In the genomic region with DNA sequence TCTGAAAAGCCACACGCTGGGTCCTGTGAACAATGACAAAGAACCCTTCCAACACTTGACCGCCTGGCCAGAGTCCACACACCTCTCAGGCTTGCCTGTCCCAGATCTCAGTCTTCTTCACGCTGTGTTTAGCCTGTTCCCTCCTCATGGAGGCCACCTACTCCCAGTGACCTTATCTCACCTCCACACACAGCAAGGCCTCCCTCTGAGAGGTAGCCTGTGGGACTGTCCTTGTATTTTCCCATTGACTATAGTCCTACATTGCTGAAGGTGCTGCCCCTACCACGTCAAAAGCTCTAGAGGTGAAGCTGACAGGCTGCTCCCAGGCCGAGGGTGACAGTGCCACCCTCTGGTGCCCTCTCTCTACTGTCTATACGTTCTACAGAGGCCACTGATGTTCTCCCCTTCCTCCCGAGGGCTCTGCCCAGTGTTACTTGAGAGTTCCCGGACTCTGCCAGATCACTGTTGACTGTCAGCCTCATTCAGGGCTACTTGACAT, we compare ENCODE assay signal across 13 mouse cellular contexts. TPM values are rescaled to one million over a fixed set of nuclear protein-coding genes. Genes with fewer than 3 reads are reported as not detected.
DNase-seq lines count a peak whose midpoint lies in the region; ATAC-seq and TF ChIP-seq lines count a peak whose summit lies in the region.
"Had no signal": no experiment of that assay in that cellular context is flagged by ENCODE, and none has a peak within 500 bp of the region (broad histone marks: within the 10 kb centered on the region; RNA-seq: fewer than 3 reads in every experiment).

No protein-coding gene starts in this region.

- no peak overlapping the region for H3K27ac ChIP-seq in lung, postnatal 0 days (ENCODE audit: low read length)
- H3K27ac ChIP-seq: neural tube, embryonic 12.5 days had no signal

- peak; percentile 47; the same call in 1 of the 2 replicates for ATAC-seq in lung, postnatal 0 days
- ATAC-seq: forebrain, embryonic 14.5 days had no signal

- no peaks in the 10 kb centered on the region for H3K36me3 ChIP-seq in lung, postnatal 0 days (ENCODE audit: insufficient read depth, low read length)
- H3K36me3 ChIP-seq in erythroblast, embryonic 14.5 days (ENCODE audit: control insufficient read depth), result no peaks in the 10 kb centered on the region
- H3K36me3 ChIP-seq: neural tube, embryonic 12.5 days had no signal

- H3K4me3 ChIP-seq in lung, postnatal 0 days (ENCODE audit: low read depth, low read length), result no peak overlapping the region
- peak overlapping the region; percentile 28 for H3K4me3 ChIP-seq in erythroblast, embryonic 14.5 days (replicated peaks)
- H3K4me3 ChIP-seq: neural tube, embryonic 12.5 days had no signal

- no peaks in the 10 kb centered on the region for H3K9me3 ChIP-seq in lung, postnatal 0 days (ENCODE audit: low read length)
- peaks cover 2% of the 10 kb centered on the region; the same call in 1 of the 2 replicates for H3K9me3 ChIP-seq in erythroblast, embryonic 14.5 days (ENCODE audit: control insufficient read depth, low read length)
- H3K9me3 ChIP-seq: neural tube, embryonic 12.5 days had no signal

- no peak overlapping the region for H3K4me2 ChIP-seq in lung, postnatal 0 days (replicated peaks; ENCODE audit: low read depth, low read length)
- H3K4me2 ChIP-seq: heart, embryonic 11.5 days; lung, embryonic 14.5 days; neural tube, embryonic 12.5 days had no signal

- no peak overlapping the region for H3K9ac ChIP-seq in lung, postnatal 0 days (replicated peaks; ENCODE audit: low read depth)
- H3K9ac ChIP-seq: lung, embryonic 14.5 days; neural tube, embryonic 12.5 days had no signal

- TF ChIP-seq EP300 in lung, postnatal 0 days (IDR thresholded peaks at IDR 0.05), result no peak

- peak; percentile 27 for DNase-seq in lung, postnatal 0 days (ENCODE audit: low spot score)
- no peak for DNase-seq in lung, postnatal 25 days (ENCODE audit: low spot score)
- peak; percentile 98 for DNase-seq in brain, adult 2 months (ENCODE audit: low read depth, low spot score)
- DNase-seq in naive thymus-derived CD4-positive, alpha-beta T cell, adult 2 months (ENCODE audit: low read depth), result peak; percentile 81
- no peak for DNase-seq in layer of hippocampus, postnatal 36 days
- no peak for DNase-seq in left cerebral cortex, adult 18-20 months (ENCODE audit: low spot score in 2 of 2)
- no peak for DNase-seq in B cell, adult 2 months
- DNase-seq: lung, embryonic 14.5 days; right cerebral cortex, postnatal 4 days had no signal

- H3K27me3 ChIP-seq in lung, postnatal 0 days (replicated peaks; ENCODE audit: insufficient read depth, low read length), result no peaks in the 10 kb centered on the region
- peaks cover 11% of the 10 kb centered on the region for H3K27me3 ChIP-seq in erythroblast, embryonic 14.5 days (ENCODE audit: control insufficient read depth)
- H3K27me3 ChIP-seq: neural tube, embryonic 12.5 days had no signal

- TF ChIP-seq CTCF in lung, postnatal 0 days (IDR thresholded peaks at IDR 0.05), result peak; percentile 55

- no peaks in the 10 kb centered on the region for H3K4me1 ChIP-seq in lung, postnatal 0 days (ENCODE audit: insufficient read depth, low read depth, low read length)
- peaks cover 66% of the 10 kb centered on the region for H3K4me1 ChIP-seq in erythroblast, embryonic 14.5 days (ENCODE audit: control insufficient read depth)
- H3K4me1 ChIP-seq: neural tube, embryonic 12.5 days had no signal

- 52% methylated on average over 8 of the region's 8 CpGs for WGBS in lung, postnatal 0 days

RNA-seq across cellular contexts. Expression of gene Cabp2, which starts 0.8 kb away (rescaled TPM):
- polyA plus RNA-seq in lung, postnatal 0 days (2015; fragmentation: Nextera tagmentation; extraction: Ambion mirVana), result not detected in 2 replicates
- polyA plus RNA-seq in erythroblast, embryonic 14.5 days (2012), result not detected in 2 replicates
- total RNA-seq in layer of hippocampus, postnatal 36 days (2021), result not detected
- not detected for total RNA-seq in left cerebral cortex, adult 18-20 months (2021)
- polyA plus RNA-seq: forebrain, embryonic 14.5 days; heart, embryonic 11.5 days; lung, embryonic 14.5 days; neural tube, embryonic 12.5 days had no signal

RNA-seq across cellular contexts. Expression of gene Cdk2ap2, which starts 16.4 kb away (rescaled TPM):
- polyA plus RNA-seq in lung, postnatal 0 days (2015; fragmentation: Nextera tagmentation; extraction: Ambion mirVana), result 154 and 164 TPM in 2 replicates
- 11.2 and 12.1 TPM in 2 replicates for polyA plus RNA-seq in erythroblast, embryonic 14.5 days (2012)
- 10 to 100 TPM; 29.7 to 46.0 TPM for total RNA-seq in layer of hippocampus, postnatal 36 days (2021)
- 10 to 100 TPM; 33.6 to 37.3 TPM for total RNA-seq in left cerebral cortex, adult 18-20 months (2021)

RNA-seq across cellular contexts. Expression of gene Pitpnm1, which starts 19.2 kb away (rescaled TPM):
- polyA plus RNA-seq in lung, postnatal 0 days (2015; fragmentation: Nextera tagmentation; extraction: Ambion mirVana), result 17.0 and 18.9 TPM in 2 replicates
- polyA plus RNA-seq in erythroblast, embryonic 14.5 days (2012), result 0.66 and 0.94 TPM in 2 replicates
- total RNA-seq in layer of hippocampus, postnatal 36 days (2021), result 100 to 1,000 TPM; 169 to 174 TPM
- total RNA-seq in left cerebral cortex, adult 18-20 months (2021), result 100 to 1,000 TPM; 210 to 214 TPM

RNA-seq across cellular contexts. Expression of gene Gstp3, which starts 21.2 kb away (rescaled TPM):
- 6.5 and 6.9 TPM in 2 replicates for polyA plus RNA-seq in lung, postnatal 0 days (2015; fragmentation: Nextera tagmentation; extraction: Ambion mirVana)
- 1.3 TPM in 2 replicates for polyA plus RNA-seq in erythroblast, embryonic 14.5 days (2012)
- total RNA-seq in layer of hippocampus, postnatal 36 days (2021), result not detected
- total RNA-seq in left cerebral cortex, adult 18-20 months (2021), result not detected
- polyA plus RNA-seq: forebrain, embryonic 14.5 days; lung, embryonic 14.5 days; neural tube, embryonic 12.5 days had no signal

RNA-seq across cellular contexts. Expression of gene Gstp2, which starts 34.7 kb away (rescaled TPM):
- 6.3 and 7.3 TPM in 2 replicates for polyA plus RNA-seq in lung, postnatal 0 days (2015; fragmentation: Nextera tagmentation; extraction: Ambion mirVana)
- polyA plus RNA-seq in erythroblast, embryonic 14.5 days (2012), result not detected in 2 replicates
- 10 to 100 TPM; 36.3 to 43.5 TPM for total RNA-seq in layer of hippocampus, postnatal 36 days (2021)
- total RNA-seq in left cerebral cortex, adult 18-20 months (2021), result 10 to 100 TPM; 40.5 to 55.2 TPM

Comparison
In these comparisons a context has a peak if more than half of its experiments do, and no peak if none do; other contexts are left out.
1. DNase-seq: peak in lung, postnatal 0 days (single experiment), brain, adult 2 months (single experiment) and naive thymus-derived CD4-positive, alpha-beta T cell, adult 2 months (single experiment); none in lung, postnatal 25 days (single experiment), layer of hippocampus, postnatal 36 days (0 of 2), left cerebral cortex, adult 18-20 months (0 of 2) and B cell, adult 2 months (0 of 2).